In the genomic region with DNA sequence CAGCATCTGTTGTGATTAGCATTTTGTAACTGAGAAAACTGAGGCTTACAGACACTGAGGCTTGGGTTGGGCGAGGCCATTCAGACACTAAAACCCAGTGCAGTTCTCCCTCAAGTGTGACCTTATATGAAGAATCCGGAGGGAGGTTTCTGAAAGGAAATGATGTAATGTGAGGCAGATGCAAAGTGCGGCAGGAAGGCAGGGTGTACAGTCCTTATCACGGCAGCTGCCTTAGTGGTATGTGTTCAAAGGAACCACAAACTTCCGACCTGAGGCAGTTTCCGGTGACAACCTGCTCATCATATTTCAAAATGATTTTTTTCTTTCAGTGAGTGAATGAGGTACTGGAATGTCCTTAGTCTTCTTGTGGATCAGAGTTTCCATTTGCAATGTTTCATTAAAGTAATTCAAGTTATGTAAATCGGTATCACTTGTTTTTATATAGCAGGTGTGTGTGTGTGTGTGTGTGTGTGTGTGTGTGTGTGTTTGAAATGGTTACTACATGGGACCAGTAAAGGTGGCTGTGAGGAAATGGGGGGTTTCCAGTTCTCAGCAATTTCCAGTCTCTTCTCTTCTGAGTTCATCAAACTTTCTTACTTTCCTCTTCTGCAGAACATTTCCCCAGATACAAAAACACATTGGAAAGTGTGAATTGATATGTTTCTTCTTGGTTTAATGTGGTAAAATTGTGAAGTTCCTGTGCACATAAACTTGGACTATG, we compare ENCODE assay signal across 12 mouse cellular contexts. TPM values are rescaled to one million over a fixed set of nuclear protein-coding genes. Genes with fewer than 3 reads are reported as not detected.
DNase-seq lines count a peak whose midpoint lies in the region; ATAC-seq and TF ChIP-seq lines count a peak whose summit lies in the region.
"Had no signal": no experiment of that assay in that cellular context is flagged by ENCODE, and none has a peak within 500 bp of the region (broad histone marks: within the 10 kb centered on the region; RNA-seq: fewer than 3 reads in every experiment).

No protein-coding gene starts in this region.

- peak; percentile 85 for DNase-seq in A20 (ENCODE audit: low read depth, low spot score)
- DNase-seq in MEL (ENCODE audit: low read depth, low spot score): peak; percentile 85
- DNase-seq in spleen, adult 12 weeks (ENCODE audit: low spot score): peak; percentile 55
- no peak for DNase-seq in layer of hippocampus, adult 9-11 months
- DNase-seq in layer of hippocampus, postnatal 14 days (ENCODE audit: low spot score in 2 of 2): no peak
- no peak for DNase-seq in neural tube, embryonic 10.5 days (ENCODE audit: extremely low spot score, low spot score)
- no peak for DNase-seq in limb, embryonic 10.5 days (ENCODE audit: low spot score)

- peak; percentile 54 to 75; a peak in 3 of 4 replicates for TF ChIP-seq EP300 in MEL (IDR thresholded peaks at IDR 0.05; ENCODE audit: low read depth in 1 of 2, low read length in 2 of 2)

- 18% methylated on average over 7 of the region's 7 CpGs for WGBS in liver, embryonic 15.5 days (ENCODE audit: insufficient replicate concordance)
- 78% methylated on average over 7 of the region's 7 CpGs for WGBS in limb, embryonic 10.5 days

- H3K9me3 ChIP-seq in MEL (replicated peaks; ENCODE audit: insufficient read depth, low read length): no peaks in the 10 kb centered on the region
- no peaks in the 10 kb centered on the region for H3K9me3 ChIP-seq in liver, embryonic 15.5 days (replicated peaks)
- H3K9me3 ChIP-seq in limb, embryonic 10.5 days (replicated peaks): no peaks in the 10 kb centered on the region
- H3K9me3 ChIP-seq: hindbrain, embryonic 12.5 days; midbrain, embryonic 10.5 days had no signal

- peak; percentile 52; the same call in 1 of the 2 replicates for ATAC-seq in liver, embryonic 15.5 days (ENCODE audit: insufficient read depth)

- TF ChIP-seq RAD21 in MEL (IDR thresholded peaks at IDR 0.05; ENCODE audit: low read depth, low read length): no peak

- TF ChIP-seq CTCF in MEL (IDR thresholded peaks at IDR 0.05 in 2 of 3, conservative IDR thresholded peaks at IDR 0.05 in 1 of 3; ENCODE audit: control insufficient read depth in 1 of 3, insufficient read depth in 1 of 3, low read depth in 2 of 3, low read length in 3 of 3, poor library complexity in 1 of 3, severe bottlenecking in 1 of 3): no peak

- H3K4me3 ChIP-seq in MEL (ENCODE audit: control insufficient read depth in 1 of 2, insufficient read depth in 1 of 2, low read depth in 2 of 2, low read length in 2 of 2): no peak overlapping the region
- no peak overlapping the region for H3K4me3 ChIP-seq in liver, embryonic 15.5 days (replicated peaks)
- H3K4me3 ChIP-seq in limb, embryonic 10.5 days: no peak overlapping the region
- H3K4me3 ChIP-seq: hindbrain, embryonic 12.5 days; midbrain, embryonic 10.5 days had no signal

- no peak for TF ChIP-seq POLR2A in MEL (IDR thresholded peaks at IDR 0.05; ENCODE audit: control insufficient read depth in 1 of 2, insufficient read depth in 1 of 2, low read depth in 1 of 2, low read length in 2 of 2, poor library complexity in 1 of 2)

- H3K36me3 ChIP-seq in MEL (ENCODE audit: control insufficient read depth in 1 of 2, insufficient read depth in 2 of 2, low read length in 2 of 2): peaks cover 0 to 15% of the 10 kb centered on the region in 2 experiments; a peak in 2 of 4 replicates
- no peaks in the 10 kb centered on the region for H3K36me3 ChIP-seq in liver, embryonic 15.5 days (replicated peaks)
- no peaks in the 10 kb centered on the region for H3K36me3 ChIP-seq in limb, embryonic 10.5 days
- H3K36me3 ChIP-seq: hindbrain, embryonic 12.5 days; midbrain, embryonic 10.5 days had no signal

- H3K79me2 ChIP-seq in MEL (ENCODE audit: control insufficient read depth, insufficient read depth, low read length, poor library complexity): no peaks in the 10 kb centered on the region

- H3K9ac ChIP-seq in MEL (ENCODE audit: control insufficient read depth, low read depth, low read length, poor library complexity, severe bottlenecking): 0 out of 2 replicates have a peak overlapping the region, but pooled peaks have one; percentile 10
- H3K9ac ChIP-seq in liver, embryonic 15.5 days: no peak overlapping the region
- H3K9ac ChIP-seq: hindbrain, embryonic 12.5 days had no signal

- no peaks in the 10 kb centered on the region for H3K27me3 ChIP-seq in MEL (ENCODE audit: control insufficient read depth in 1 of 2, insufficient read depth in 2 of 2, low read length in 2 of 2)
- no peaks in the 10 kb centered on the region for H3K27me3 ChIP-seq in liver, embryonic 15.5 days
- H3K27me3 ChIP-seq in limb, embryonic 10.5 days (ENCODE audit: low read depth, poor library complexity, severe bottlenecking): no peaks in the 10 kb centered on the region
- H3K27me3 ChIP-seq: hindbrain, embryonic 12.5 days had no signal

- no peak overlapping the region for H3K4me2 ChIP-seq in liver, embryonic 15.5 days
- H3K4me2 ChIP-seq: hindbrain, embryonic 12.5 days had no signal

- H3K27ac ChIP-seq in MEL (ENCODE audit: control insufficient read depth, low read depth, low read length): peak overlapping the region; percentile 35
- H3K27ac ChIP-seq in liver, embryonic 15.5 days (replicated peaks): no peak overlapping the region
- no peak overlapping the region for H3K27ac ChIP-seq in limb, embryonic 10.5 days
- H3K27ac ChIP-seq: hindbrain, embryonic 12.5 days; midbrain, embryonic 10.5 days had no signal

- peaks cover 5 to 7% of the 10 kb centered on the region in 2 experiments; a peak in 3 of 4 replicates for H3K4me1 ChIP-seq in MEL (ENCODE audit: control insufficient read depth in 1 of 2, insufficient read depth in 2 of 2, low read length in 2 of 2)
- H3K4me1 ChIP-seq in liver, embryonic 15.5 days (replicated peaks): no peaks in the 10 kb centered on the region
- no peaks in the 10 kb centered on the region for H3K4me1 ChIP-seq in limb, embryonic 10.5 days
- H3K4me1 ChIP-seq: hindbrain, embryonic 12.5 days; midbrain, embryonic 10.5 days had no signal

TF ChIP-seq in MEL, 35 proteins besides CTCF, POLR2A, EP300 and RAD21:
- TF ChIP-seq MAX (IDR thresholded peaks at IDR 0.05; ENCODE audit: low read length) (peak; percentile 41; the same call in 1 of the 2 replicates), SIN3A (IDR thresholded peaks at IDR 0.05; ENCODE audit: low read length) (0 out of 2 replicates have a peak, but pooled peaks have one; percentile 32), HCFC1 (IDR thresholded peaks at IDR 0.05; ENCODE audit: low read depth, low read length) (peak; percentile 42; the same call in 1 of the 2 replicates), SMC3 (IDR thresholded peaks at IDR 0.05; ENCODE audit: low read depth, low read length) (no peak), TCF12 (IDR thresholded peaks at IDR 0.05; ENCODE audit: low read depth, low read length) (peak; percentile 42), ELF1 (IDR thresholded peaks at IDR 0.05; ENCODE audit: low read depth, low read length) (0 out of 2 replicates have a peak, but pooled peaks have one; percentile 22), NELFE (IDR thresholded peaks at IDR 0.05; ENCODE audit: low read depth, low read length) (no peak), NRF1 (IDR thresholded peaks at IDR 0.05; ENCODE audit: insufficient read depth, low read depth, low read length, poor library complexity, severe bottlenecking) (no peak), GATA1 (IDR thresholded peaks at IDR 0.05; ENCODE audit: low read depth, low read length) (peak; percentile 75), ZNF384 (IDR thresholded peaks at IDR 0.05; ENCODE audit: low read depth, low read length) (peak; percentile 63), UBTF (IDR thresholded peaks at IDR 0.05; ENCODE audit: borderline replicate concordance, insufficient read depth, low read depth, low read length) (no peak), JUND (IDR thresholded peaks at IDR 0.05; ENCODE audit: low read depth, low read length) (peak; percentile 51; the same call in 1 of the 2 replicates), ETS1 (IDR thresholded peaks at IDR 0.05; ENCODE audit: low read depth, low read length) (peak; percentile 97), GABPA (IDR thresholded peaks at IDR 0.05; ENCODE audit: low read depth, low read length) (no peak)

RNA-seq across cellular contexts. Expression of a gene that starts 9.3 kb away (rescaled TPM):
- total RNA-seq in MEL (2012; rRNA removed): 0.26 TPM in 1 of 2 replicates, not detected in the other
- polyA plus RNA-seq in MEL (2012; ENCODE audit: insufficient read depth in 1 of 2, insufficient read length in 2 of 2, low read depth in 1 of 2, low replicate concordance in 2 of 2, missing spikeins in 1 of 2): not detected
- 0.93 and 1.2 TPM in 2 replicates for polyA plus RNA-seq in liver, embryonic 15.5 days (2015; fragmentation: Nextera tagmentation; extraction: Ambion mirVana)
- total RNA-seq in layer of hippocampus, postnatal 14 days (2021): not detected
- polyA plus RNA-seq in limb, embryonic 10.5 days (2016; fragmentation: Nextera tagmentation; extraction: Ambion mirVana): 0.16 TPM in 1 of 2 replicates, not detected in the other
- total RNA-seq: layer of hippocampus, adult 8-10 months had no signal
- polyA plus RNA-seq: hindbrain, embryonic 12.5 days had no signal

RNA-seq across cellular contexts. Expression of a gene that starts 47.1 kb away (rescaled TPM):
- not detected in 2 replicates for total RNA-seq in MEL (2012; rRNA removed)
- polyA plus RNA-seq in MEL (2012; ENCODE audit: insufficient read depth in 1 of 2, insufficient read length in 2 of 2, low read depth in 1 of 2, low replicate concordance in 2 of 2, missing spikeins in 1 of 2): not detected
- polyA plus RNA-seq in liver, embryonic 15.5 days (2015; fragmentation: Nextera tagmentation; extraction: Ambion mirVana): not detected in 2 replicates
- total RNA-seq in layer of hippocampus, postnatal 14 days (2021): not detected
- polyA plus RNA-seq in limb, embryonic 10.5 days (2016; fragmentation: Nextera tagmentation; extraction: Ambion mirVana): not detected in 2 replicates
- total RNA-seq: gastrocnemius, postnatal 4 days; layer of hippocampus, adult 8-10 months had no signal
- polyA plus RNA-seq: hindbrain, embryonic 12.5 days; midbrain, embryonic 10.5 days had no signal

RNA-seq across cellular contexts. Expression of a gene that starts 57.9 kb away (rescaled TPM):
- not detected in 2 replicates for total RNA-seq in MEL (2012; rRNA removed)
- polyA plus RNA-seq in MEL (2012; ENCODE audit: insufficient read depth in 1 of 2, insufficient read length in 2 of 2, low read depth in 1 of 2, low replicate concordance in 2 of 2, missing spikeins in 1 of 2): not detected
- polyA plus RNA-seq in liver, embryonic 15.5 days (2015; fragmentation: Nextera tagmentation; extraction: Ambion mirVana): 13.6 and 14.5 TPM in 2 replicates
- total RNA-seq in layer of hippocampus, postnatal 14 days (2021): not detected
- 0.11 and 0.51 TPM in 2 replicates for polyA plus RNA-seq in limb, embryonic 10.5 days (2016; fragmentation: Nextera tagmentation; extraction: Ambion mirVana)

Comparison
In these comparisons a context has a peak if more than half of its experiments do, and no peak if none do; other contexts are left out.
1. DNase-seq: peak in A20 (single experiment), MEL (single experiment) and spleen, adult 12 weeks (single experiment); none in layer of hippocampus, adult 9-11 months (single experiment), layer of hippocampus, postnatal 14 days (0 of 2), neural tube, embryonic 10.5 days (single experiment) and limb, embryonic 10.5 days (single experiment).